Mouse (Mus musculus) heart, postnatal 0 days (tissue): ENCODE data around the gene Atp23. TPM values are rescaled to one million over a fixed set of nuclear protein-coding genes. Genes with fewer than 3 reads are reported as not detected.

Experiments used
- ATAC-seq: fragments of 200-750 bp; cut with Nextera tagmentation; 2 replicates; pipeline ENCODE4 v1.8.0; 2017; ENCODE audit warnings: low read depth, moderate number of reproducible peaks, moderate library complexity; ENCODE audit not compliant: insufficient read depth
- DNase-seq: peaks from one replicate; pipeline ENCODE4 v3.0.0-alpha.2; 2016; ENCODE audit warnings: low spot score
- H3K27ac ChIP-seq: fragments of 300-500 bp; sonication (generic); 2 replicates; pipeline ENCODE4 v1.5.1; 2014; ENCODE audit warnings: low read depth, mild to moderate bottlenecking
- H3K27me3 ChIP-seq: fragments of 300-500 bp; sonication (generic); 2 replicates; pipeline ENCODE4 v1.6.1; 2014; ENCODE audit warnings: low read length, mixed read lengths; ENCODE audit not compliant: control insufficient read depth, insufficient read depth
- H3K36me3 ChIP-seq: fragments of 300-500 bp; sonication (generic); replicated peaks from 2 replicates; pipeline ENCODE4 v1.6.1; 2014; ENCODE audit warnings: low read length, mixed read lengths; ENCODE audit not compliant: control insufficient read depth, insufficient read depth
- H3K4me1 ChIP-seq: fragments of 300-500 bp; sonication (generic); 2 replicates; pipeline ENCODE4 v1.6.1; 2014; ENCODE audit warnings: antibody characterized with exemption; ENCODE audit not compliant: control insufficient read depth, insufficient read depth
- H3K4me2 ChIP-seq: fragments of 300-500 bp; sonication (generic); 2 replicates; pipeline ENCODE4 v1.6.1; 2014; ENCODE audit warnings: low read depth, mild to moderate bottlenecking, low read length, moderate library complexity
- H3K4me3 ChIP-seq: fragments of 300-500 bp; sonication (generic); 2 replicates; pipeline ENCODE4 v1.5.1; 2014; ENCODE audit warnings: low read depth, low read length
- H3K9ac ChIP-seq: fragments of 300-500 bp; sonication (generic); replicated peaks from 2 replicates; pipeline ENCODE4 v1.6.1; 2014; ENCODE audit warnings: low read depth, low read length, mixed read lengths
- H3K9me3 ChIP-seq: fragments of 300-500 bp; sonication (generic); replicated peaks from 2 replicates; pipeline ENCODE4 v1.6.1; 2016; ENCODE audit warnings: low read length; ENCODE audit not compliant: control insufficient read depth
- CTCF ChIP-seq: IDR thresholded peaks from 2 replicates; pipeline ENCODE4 v1.5.1; 2016; ENCODE audit warnings: antibody characterized with exemption, control low read depth, low read depth
- EP300 ChIP-seq: IDR thresholded peaks from 2 replicates; pipeline ENCODE4 v1.6.1; 2016; ENCODE audit warnings: antibody characterized with exemption, low read depth
- WGBS: fragments of 180-500 bp; shearing (Covaris S2); extraction: QIAGEN DNeasy Blood & Tissue Kit; methylation state at CpG from one replicate; pipeline ENCODE4 v1.1.7; 2014; 5-methylcytosine and 5-hydroxymethylcytosine counted together
- polyA plus RNA-seq: library from polyadenylated mRNA; unstranded; fragments of >200 nt; fragmentation: Nextera tagmentation; extraction: Ambion mirVana; gene quantifications from 2 replicates; pipeline ENCODE4 v1.2.1, GENCODE M21; 2015
- total RNA-seq: library from RNA; depleted of rRNA; stranded (reverse); fragments of >200 nt; gene quantifications from 2 replicates; pipeline ENCODE4 v1.2.3, GENCODE M21; 2014; ENCODE audit warnings: low replicate concordance

The Atp23 gene
- total and polyA plus RNA-seq, 2 experiments from 2014 or later, result 7.8 to 10.2 TPM

- H3K27me3 ChIP-seq, result no peaks in the 10 kb centered on the region
- no peaks in the 10 kb centered on the region for H3K9me3 ChIP-seq
- no peak overlapping the region for H3K4me3 ChIP-seq
- no peak overlapping the region for H3K4me2 ChIP-seq
- 38% methylated on average over 18 of the region's 18 CpGs for WGBS
- H3K36me3 ChIP-seq, result no peaks in the 10 kb centered on the region
- no peak for ATAC-seq
- no peak for DNase-seq
- peak overlapping the region; percentile 40; the same call in 1 of the 2 replicates for H3K9ac ChIP-seq
- peak overlapping the region; percentile 78 for H3K27ac ChIP-seq
- peaks cover 27% of the 10 kb centered on the region for H3K4me1 ChIP-seq
- no peak for TF ChIP-seq EP300
- TF ChIP-seq CTCF, result no peak
Measured at GRCm38 (mm10) chr10:126935556-126936381, 34.6 kb upstream of the Atp23 start.

GRCm38 (mm10) chr10:126935121-126935520, 34.0 kb upstream of the Atp23 start:
- H3K4me3 ChIP-seq, result no peak overlapping the region
- peak overlapping the region; percentile 40; the same call in 1 of the 2 replicates for H3K9ac ChIP-seq
- no peaks in the 10 kb centered on the region for H3K36me3 ChIP-seq
- H3K27ac ChIP-seq, result peak overlapping the region; percentile 78
- DNase-seq (no peak), ATAC-seq (no peak)
- no peak overlapping the region for H3K4me2 ChIP-seq
- peaks cover 29% of the 10 kb centered on the region for H3K4me1 ChIP-seq
- WGBS, result 88% methylated on average over 8 of the region's 8 CpGs
- H3K9me3 ChIP-seq, result no peaks in the 10 kb centered on the region
- H3K27me3 ChIP-seq, result no peaks in the 10 kb centered on the region
- no peak for TF ChIP-seq CTCF
- no peak for TF ChIP-seq EP300

GRCm38 (mm10) chr10:126934561-126934960, 33.4 kb upstream of the Atp23 start:
- 81% methylated on average over 13 of the region's 13 CpGs for WGBS
- Histone ChIP-seq H3K27ac (no peak overlapping the region), H3K4me1 (peaks cover 34% of the 10 kb centered on the region), H3K9me3 (no peaks in the 10 kb centered on the region), H3K36me3 (no peaks in the 10 kb centered on the region), H3K27me3 (no peaks in the 10 kb centered on the region), H3K4me2 (no peak overlapping the region), H3K9ac (no peak overlapping the region), H3K4me3 (no peak overlapping the region)
- DNase-seq (no peak), ATAC-seq (no peak)
- no peak for TF ChIP-seq CTCF
- no peak for TF ChIP-seq EP300

- Histone ChIP-seq H3K27me3 (no peaks in the 10 kb centered on the region), H3K9ac (0 out of 2 replicates have a peak overlapping the region, but pooled peaks have one; percentile 8), H3K27ac (peak overlapping the region; percentile 97), H3K4me2 (no peak overlapping the region), H3K4me3 (no peak overlapping the region), H3K9me3 (no peaks in the 10 kb centered on the region), H3K4me1 (peaks cover 56% of the 10 kb centered on the region), H3K36me3 (no peaks in the 10 kb centered on the region)
- no peak for TF ChIP-seq CTCF
- TF ChIP-seq EP300, result no peak
- ATAC-seq, result no peak
- no peak for DNase-seq
Measured at GRCm38 (mm10) chr10:126931760-126932139, 30.6 kb upstream of the Atp23 start.

- Histone ChIP-seq H3K36me3 (no peaks in the 10 kb centered on the region), H3K27me3 (no peaks in the 10 kb centered on the region), H3K4me3 (no peak overlapping the region), H3K9me3 (no peaks in the 10 kb centered on the region), H3K4me2 (no peak overlapping the region), H3K4me1 (peaks cover 58% of the 10 kb centered on the region), H3K27ac (peak overlapping the region; percentile 97), H3K9ac (0 out of 2 replicates have a peak overlapping the region, but pooled peaks have one; percentile 8)
- peak; percentile 19 for ATAC-seq
- 35% methylated on average over 8 of the region's 8 CpGs for WGBS
- TF ChIP-seq EP300 (no peak), CTCF (no peak)
- peak; percentile 51 for DNase-seq
Measured at GRCm38 (mm10) chr10:126931123-126931759, 30.1 kb upstream of the Atp23 start.
